ENCODE assay signal across 26 mouse cellular contexts in the genomic region with DNA sequence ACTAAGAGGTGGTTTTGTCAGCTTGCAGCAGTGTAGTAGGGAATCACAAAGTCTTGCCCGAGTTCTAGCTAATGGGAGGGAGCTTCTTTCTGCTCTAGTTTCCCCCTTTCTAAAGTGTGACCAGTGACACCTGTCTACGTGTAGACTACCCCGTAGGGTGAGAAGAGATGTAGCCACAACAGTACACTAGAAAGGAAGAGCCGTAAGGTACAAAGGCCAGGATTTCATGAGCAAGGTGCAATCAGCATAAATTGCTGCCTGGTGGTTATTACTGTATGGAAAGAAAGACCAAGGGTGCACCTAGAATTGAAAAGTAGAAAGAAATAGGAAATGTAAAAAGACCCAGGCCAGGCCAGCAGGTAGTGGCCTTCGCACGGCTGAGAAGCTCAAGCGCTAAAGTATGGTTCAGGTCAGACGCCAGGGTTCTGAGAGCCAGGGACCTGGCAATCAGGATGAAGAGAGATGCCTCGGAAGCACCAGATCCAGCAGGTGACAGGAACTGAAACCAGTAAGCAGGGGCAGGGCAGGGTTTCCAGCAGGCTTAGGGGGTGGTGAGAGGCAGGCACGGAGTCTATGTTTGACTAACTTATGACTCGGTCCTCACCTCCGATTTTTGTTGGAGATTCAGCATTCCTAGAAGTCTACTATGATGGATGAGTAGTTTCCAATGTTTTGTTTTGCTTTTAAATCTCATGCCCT.
A peak's percentile ranks its signal among the peaks of the same experiment; 100 is the strongest.
DNase-seq lines count a peak whose midpoint lies in the region; ATAC-seq and TF ChIP-seq lines count a peak whose summit lies in the region.
"Had no signal": no experiment of that assay in that cellular context is flagged by ENCODE, and none has a peak within 500 bp of the region (broad histone marks: within the 10 kb centered on the region; RNA-seq: fewer than 3 reads in every experiment).

No protein-coding gene starts in this region.

- TF ChIP-seq CTCF in liver, adult 2 months (IDR thresholded peaks at IDR 0.05; ENCODE audit: low read depth, low read length) = no peak
- TF ChIP-seq CTCF in spleen, adult 2 months (IDR thresholded peaks at IDR 0.05; ENCODE audit: extremely low read depth, insufficient read depth, insufficient read length, insufficient replicate concordance) = no peak

- H3K36me3 ChIP-seq in liver, adult 2 months (ENCODE audit: control insufficient read depth, insufficient read depth, low read length) = no peaks in the 10 kb centered on the region; the same call in 1 of the 2 replicates
- H3K36me3 ChIP-seq in liver, embryonic 12.5 days = peaks cover 6% of the 10 kb centered on the region
- 0 out of 2 replicates have a peak, but pooled peaks cover 2% of the 10 kb centered on the region for H3K36me3 ChIP-seq in intestine, embryonic 15.5 days
- H3K36me3 ChIP-seq in spleen, adult 2 months (ENCODE audit: control insufficient read depth, insufficient read depth, low read length) = peaks cover 5% of the 10 kb centered on the region
- H3K36me3 ChIP-seq: hindbrain, embryonic 13.5 days; neural tube, embryonic 13.5 days had no signal

- H3K9ac ChIP-seq in liver, adult 2 months (ENCODE audit: low read depth, low read length) = no peak overlapping the region
- no peak overlapping the region for H3K9ac ChIP-seq in liver, embryonic 12.5 days
- H3K9ac ChIP-seq in intestine, embryonic 15.5 days = no peak overlapping the region
- H3K9ac ChIP-seq: embryonic facial prominence, embryonic 15.5 days; heart, embryonic 13.5 days; hindbrain, embryonic 13.5 days; kidney, embryonic 15.5 days; limb, embryonic 12.5 days; liver, embryonic 14.5 days; neural tube, embryonic 13.5 days had no signal

- H3K4me2 ChIP-seq in liver, embryonic 12.5 days = no peak overlapping the region
- H3K4me2 ChIP-seq in intestine, embryonic 15.5 days (replicated peaks) = no peak overlapping the region
- H3K4me2 ChIP-seq: embryonic facial prominence, embryonic 15.5 days; heart, embryonic 13.5 days; hindbrain, embryonic 13.5 days; kidney, embryonic 15.5 days; limb, embryonic 12.5 days; neural tube, embryonic 13.5 days had no signal

- no peaks in the 10 kb centered on the region for H3K9me3 ChIP-seq in liver, embryonic 12.5 days (replicated peaks)
- H3K9me3 ChIP-seq in intestine, embryonic 15.5 days = no peaks in the 10 kb centered on the region
- H3K9me3 ChIP-seq: embryonic facial prominence, embryonic 15.5 days; heart, embryonic 13.5 days; hindbrain, embryonic 13.5 days; kidney, embryonic 15.5 days; limb, embryonic 12.5 days; neural tube, embryonic 13.5 days had no signal

- H3K4me3 ChIP-seq in liver, adult 2 months (ENCODE audit: insufficient read depth, low read depth, low read length) = no peak overlapping the region
- no peak overlapping the region for H3K4me3 ChIP-seq in liver, embryonic 12.5 days
- no peak overlapping the region for H3K4me3 ChIP-seq in intestine, embryonic 15.5 days (replicated peaks)
- H3K4me3 ChIP-seq in spleen, adult 2 months (ENCODE audit: extremely low read depth, insufficient read depth, insufficient read length) = no peak overlapping the region
- H3K4me3 ChIP-seq: embryonic facial prominence, embryonic 15.5 days; heart, adult 2 months; heart, embryonic 13.5 days; hindbrain, embryonic 13.5 days; kidney, embryonic 15.5 days; limb, embryonic 12.5 days; myocyte; neural tube, embryonic 13.5 days had no signal

- 48% methylated on average over 12 of the region's 12 CpGs for WGBS in liver, adult 2 months
- 76% methylated on average over 12 of the region's 12 CpGs for WGBS in liver, embryonic 12.5 days (ENCODE audit: insufficient replicate concordance)
- 77% methylated on average over 12 of the region's 12 CpGs for WGBS in intestine, embryonic 15.5 days
- WGBS in spleen, adult 2 months = 48% methylated on average over 12 of the region's 12 CpGs

- peaks cover 44% of the 10 kb centered on the region; the same call in 1 of the 2 replicates for H3K79me2 ChIP-seq in liver, adult 2 months (ENCODE audit: control insufficient read depth, insufficient read depth, low read length)

- peaks cover 37% of the 10 kb centered on the region for H3K4me1 ChIP-seq in liver, adult 2 months (ENCODE audit: control insufficient read depth, insufficient read depth, low read length)
- peaks cover 8% of the 10 kb centered on the region for H3K4me1 ChIP-seq in liver, embryonic 12.5 days
- peaks cover 14% of the 10 kb centered on the region for H3K4me1 ChIP-seq in intestine, embryonic 15.5 days (replicated peaks)
- H3K4me1 ChIP-seq in spleen, adult 2 months (ENCODE audit: control insufficient read depth, insufficient read depth, insufficient read length) = peaks cover 46% of the 10 kb centered on the region

- ATAC-seq in liver, embryonic 12.5 days = no peak
- ATAC-seq in intestine, embryonic 15.5 days = peak; percentile 61
- ATAC-seq: forebrain, embryonic 14.5 days; midbrain, embryonic 16.5 days had no signal

- no peak overlapping the region for H3K27ac ChIP-seq in liver, adult 2 months (replicated peaks; ENCODE audit: insufficient read depth, low read depth, low read length)
- no peak overlapping the region for H3K27ac ChIP-seq in liver, embryonic 12.5 days
- 0 out of 2 replicates have a peak overlapping the region, but pooled peaks have one; percentile 22 for H3K27ac ChIP-seq in intestine, embryonic 15.5 days
- no peak overlapping the region for H3K27ac ChIP-seq in spleen, adult 2 months (ENCODE audit: insufficient read depth, low read length)
- H3K27ac ChIP-seq: embryonic facial prominence, embryonic 15.5 days; heart, adult 2 months; heart, embryonic 13.5 days; hindbrain, embryonic 13.5 days; kidney, embryonic 15.5 days; limb, embryonic 12.5 days; liver, embryonic 14.5 days; neural tube, embryonic 13.5 days had no signal

- H3K27me3 ChIP-seq in liver, adult 2 months (ENCODE audit: control insufficient read depth, insufficient read depth, low read length) = no peaks in the 10 kb centered on the region
- no peaks in the 10 kb centered on the region for H3K27me3 ChIP-seq in liver, embryonic 12.5 days (replicated peaks)
- no peaks in the 10 kb centered on the region for H3K27me3 ChIP-seq in intestine, embryonic 15.5 days (replicated peaks)
- no peaks in the 10 kb centered on the region for H3K27me3 ChIP-seq in spleen, adult 2 months (ENCODE audit: control insufficient read depth, insufficient read depth, low read length)
- H3K27me3 ChIP-seq: embryonic facial prominence, embryonic 15.5 days; heart, embryonic 13.5 days; hindbrain, embryonic 13.5 days; kidney, embryonic 15.5 days; limb, embryonic 12.5 days; neural tube, embryonic 13.5 days had no signal

- DNase-seq in liver, adult 2 months (ENCODE audit: extremely low read depth, low read depth, low spot score) = peak; percentile 44
- peak; percentile 45 for DNase-seq in CD4-positive, CD25-positive, alpha-beta regulatory T cell, adult 2 months (ENCODE audit: low read depth, low spot score)
- peak; percentile 29 to 56 for DNase-seq in spleen, adult 2 months (ENCODE audit: low read depth in 1 of 2, low spot score in 2 of 2)
- no peak for DNase-seq in urinary bladder, adult 2 months (ENCODE audit: low spot score)
- DNase-seq in lung, adult 18-20 months = no peak
- no peak for DNase-seq in kidney, postnatal 10 days
- DNase-seq: adrenal gland, postnatal 14 days; cerebellum, adult 2 months; cerebellum, postnatal 25 days; gastrocnemius, postnatal 36 days; heart, adult 2 months; heart, postnatal 14 days; kidney, adult 11 months; lung, postnatal 4 days had no signal

- TF ChIP-seq POLR2A in liver, adult 2 months (IDR thresholded peaks at IDR 0.05; ENCODE audit: extremely low read depth, insufficient read depth, low read length) = no peak
- TF ChIP-seq POLR2A in spleen, adult 2 months (IDR thresholded peaks at IDR 0.05; ENCODE audit: low read depth, low read length) = no peak

Comparison
In these comparisons a context has a peak if more than half of its experiments do, and no peak if none do; other contexts are left out.
1. DNase-seq: peak in liver, adult 2 months (single experiment), CD4-positive, CD25-positive, alpha-beta regulatory T cell, adult 2 months (single experiment) and spleen, adult 2 months (2 of 2); none in urinary bladder, adult 2 months (single experiment), lung, adult 18-20 months (0 of 2) and kidney, postnatal 10 days (single experiment).